Mouse (Mus musculus) bone marrow macrophage, adult 2 months (primary cell): ENCODE measurements around the gene Adcyap1r1.

Experiments used
- CTCF ChIP-seq: IDR thresholded peaks from 2 replicates; pipeline ENCODE4 v1.5.1; 2012; ENCODE audit warnings: low read depth, mild to moderate bottlenecking, low read length, moderate library complexity
- POLR2A ChIP-seq: IDR thresholded peaks from 2 replicates; pipeline ENCODE4 v1.6.1; 2012; ENCODE audit warnings: mild to moderate bottlenecking, low read depth, low read length, borderline replicate concordance

- TF ChIP-seq CTCF (no peak), POLR2A (no peak)
Observed at GRCm38 (mm10) chr6:55543345-55543744, 91.6 kb downstream of the Adcyap1r1 start.
